Mouse (Mus musculus): ENCODE measurements around the gene Fam71b.

Gene Fam71b

GRCm38 (mm10) chr11:46396167-46396859, at the start of gene Fam71b:
Gene Fam71b (plus strand): TSS chr11:46396559.
- no peak for DNase-seq (ENCODE audit: low spot score)

- no peak for DNase-seq (ENCODE audit: low spot score)
Measured at GRCm38 (mm10) chr11:46347756-46348155, 48.6 kb upstream of the Fam71b start.

- no peak for DNase-seq (ENCODE audit: low spot score)
Measured at GRCm38 (mm10) chr11:46348416-46348815, 47.9 kb upstream of the Fam71b start.

GRCm38 (mm10) chr11:46349681-46350410, 46.5 kb upstream of the Fam71b start:
- no peak for DNase-seq (ENCODE audit: low spot score)

- no peak for DNase-seq (ENCODE audit: low spot score)
Measured at GRCm38 (mm10) chr11:46358369-46358768, 38.0 kb upstream of the Fam71b start.

GRCm38 (mm10) chr11:46360991-46361665, 35.2 kb upstream of the Fam71b start:
- no peak for DNase-seq (ENCODE audit: low spot score)

GRCm38 (mm10) chr11:46362061-46363022, 34.0 kb upstream of the Fam71b start:
- no peak for DNase-seq (ENCODE audit: low spot score)

GRCm38 (mm10) chr11:46363864-46364263, 32.5 kb upstream of the Fam71b start:
- DNase-seq (ENCODE audit: low spot score) = no peak

GRCm38 (mm10) chr11:46365744-46366143, 30.6 kb upstream of the Fam71b start:
- no peak for DNase-seq (ENCODE audit: low spot score)

- no peak for DNase-seq (ENCODE audit: low spot score)
Measured at GRCm38 (mm10) chr11:46366357-46366756, 30.0 kb upstream of the Fam71b start.

GRCm38 (mm10) chr11:46370457-46370856, 25.9 kb upstream of the Fam71b start:
- no peak for DNase-seq (ENCODE audit: low spot score)

GRCm38 (mm10) chr11:46371250-46371649, 25.1 kb upstream of the Fam71b start:
- DNase-seq (ENCODE audit: low spot score) = no peak

- no peak for DNase-seq (ENCODE audit: low spot score)
Measured at GRCm38 (mm10) chr11:46372331-46372953, 23.9 kb upstream of the Fam71b start.

- no peak for DNase-seq (ENCODE audit: low spot score)
Measured at GRCm38 (mm10) chr11:46373071-46374030, 23.0 kb upstream of the Fam71b start.

- DNase-seq (ENCODE audit: low spot score) = no peak
Measured at GRCm38 (mm10) chr11:46375015-46375414, 21.3 kb upstream of the Fam71b start.

GRCm38 (mm10) chr11:46377316-46377715, 19.0 kb upstream of the Fam71b start:
- no peak for DNase-seq (ENCODE audit: low spot score)

GRCm38 (mm10) chr11:46377819-46378782, 18.3 kb upstream of the Fam71b start:
- DNase-seq (ENCODE audit: low spot score) = no peak

- DNase-seq (ENCODE audit: low spot score) = no peak
Measured at GRCm38 (mm10) chr11:46380097-46380675, 16.2 kb upstream of the Fam71b start.

GRCm38 (mm10) chr11:46382466-46382865, 13.9 kb upstream of the Fam71b start:
- DNase-seq (ENCODE audit: low spot score) = no peak

All from retina, embryonic 14.5 days (tissue).